Mouse (Mus musculus) mouse embryonic stem cell (cell line): ENCODE results near the gene Abca7.
"Not testable (repeated sequence)": the region's sequence is repeated elsewhere in the genome, so short reads cannot be mapped to it uniquely, and the experiment has no call there.

Source experiments
- in situ Hi-C, 2 experiments: fragments of 300-500 bp; cut with MboI; formaldehyde crosslinking; loops; 1 replicate in 1 of 2; 3 replicates in 1 of 2; pipeline ENCODE4 v1.14.3; 2019 to 2020; ENCODE audit warnings: low sequenced_read_pairs in 2 of 2, low pct_unique_long_range_greater_than_20kb in 1 of 2, mixed read lengths in 1 of 2; ENCODE audit not compliant: unreplicated experiment in 1 of 2

Abca7 gene

DNA sequence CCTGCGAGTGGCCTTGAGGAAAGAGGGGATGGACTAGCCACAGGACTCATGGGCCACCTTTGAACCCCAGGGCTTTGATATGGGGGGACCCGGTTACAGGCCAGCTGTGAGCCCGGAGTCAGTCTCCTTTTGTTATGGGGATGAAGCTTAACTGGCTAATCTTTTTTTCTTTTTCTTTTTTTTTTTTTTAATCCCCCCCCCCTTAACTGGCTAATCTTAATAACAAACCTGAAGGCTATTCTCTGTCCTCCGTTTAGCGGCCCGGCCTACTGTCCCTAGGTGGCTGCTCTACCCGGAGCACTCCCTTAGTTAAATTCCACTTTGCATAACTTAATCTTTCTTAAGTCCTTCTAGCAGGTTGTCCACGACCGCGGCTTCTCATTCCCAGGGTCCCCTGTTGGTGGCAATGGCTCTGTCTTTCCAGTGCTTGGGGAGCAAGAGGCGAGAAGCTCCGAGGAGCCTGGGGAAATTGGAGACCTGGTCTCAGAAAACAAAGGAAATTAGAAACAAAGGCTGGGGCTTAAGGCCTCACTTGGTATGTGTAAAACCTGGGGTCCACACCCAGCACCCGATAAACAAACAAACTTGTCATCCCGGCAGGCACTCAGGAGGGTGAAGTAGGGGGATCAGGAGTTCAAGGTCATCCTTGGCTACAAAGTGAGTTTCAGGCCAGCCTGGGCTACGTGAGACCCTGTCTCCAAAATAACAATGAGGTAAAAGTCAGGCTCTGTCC lies 54.8 kb downstream of the Abca7 start:
- in situ Hi-C loops = no loop called here

DNA sequence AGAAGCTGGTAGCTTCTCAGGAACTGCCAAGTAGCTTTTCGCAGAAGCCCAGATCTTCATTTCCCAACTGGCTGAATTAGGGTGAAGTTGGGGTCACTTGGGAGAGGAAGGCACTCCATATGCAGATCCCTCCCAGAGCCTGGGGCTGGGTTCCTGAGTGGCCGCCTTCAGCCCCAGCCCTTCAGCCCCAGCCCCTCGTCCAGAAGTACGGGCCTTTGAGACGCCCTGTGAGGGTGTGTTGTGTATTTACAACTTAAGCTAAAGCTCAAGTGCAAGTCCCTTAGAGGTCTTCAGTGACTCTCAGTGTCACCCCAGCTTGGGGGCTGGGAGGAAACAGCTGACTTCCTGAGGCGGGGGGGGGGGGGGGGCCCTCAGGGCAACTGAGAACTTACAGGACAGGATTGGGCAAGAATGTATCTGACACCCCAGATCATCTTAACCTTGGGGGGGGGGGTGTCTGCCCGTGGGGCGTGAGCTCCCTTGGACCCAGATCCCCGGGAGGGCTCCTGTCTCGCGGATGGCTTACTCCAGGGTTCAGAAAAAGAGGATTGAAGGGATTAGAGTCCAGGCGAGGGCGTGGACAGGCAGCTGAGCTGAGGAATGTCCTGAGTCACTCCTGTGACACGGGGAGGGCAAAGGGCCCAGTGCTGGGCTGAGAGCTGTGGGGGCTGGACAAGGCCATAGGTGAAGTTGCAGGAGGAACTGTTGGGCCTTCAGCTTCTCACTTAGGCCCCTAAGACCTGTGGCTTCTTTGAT lies 55.5 kb downstream of the Abca7 start:
- in situ Hi-C loops = no loop called here

DNA sequence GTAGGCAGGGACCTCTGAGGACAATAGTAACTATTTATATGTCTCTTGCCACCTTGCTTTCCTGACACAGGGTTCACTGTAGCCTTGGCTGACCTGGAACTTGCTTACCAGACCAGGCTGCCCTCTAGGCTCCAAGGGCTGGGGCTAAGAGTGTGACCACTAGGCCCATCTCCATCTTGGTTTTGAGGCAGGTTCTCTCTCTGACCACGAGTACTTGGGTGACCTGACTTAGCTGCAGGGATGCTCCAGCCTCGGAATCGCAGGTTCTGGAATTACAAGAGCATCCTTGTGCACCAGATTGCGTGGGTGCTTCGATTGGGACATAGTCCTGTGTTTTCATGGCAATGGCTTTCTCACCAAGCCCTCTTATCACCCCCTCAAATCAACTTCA lies 56.1 kb downstream of the Abca7 start:
- in situ Hi-C loops = no loop called here

DNA sequence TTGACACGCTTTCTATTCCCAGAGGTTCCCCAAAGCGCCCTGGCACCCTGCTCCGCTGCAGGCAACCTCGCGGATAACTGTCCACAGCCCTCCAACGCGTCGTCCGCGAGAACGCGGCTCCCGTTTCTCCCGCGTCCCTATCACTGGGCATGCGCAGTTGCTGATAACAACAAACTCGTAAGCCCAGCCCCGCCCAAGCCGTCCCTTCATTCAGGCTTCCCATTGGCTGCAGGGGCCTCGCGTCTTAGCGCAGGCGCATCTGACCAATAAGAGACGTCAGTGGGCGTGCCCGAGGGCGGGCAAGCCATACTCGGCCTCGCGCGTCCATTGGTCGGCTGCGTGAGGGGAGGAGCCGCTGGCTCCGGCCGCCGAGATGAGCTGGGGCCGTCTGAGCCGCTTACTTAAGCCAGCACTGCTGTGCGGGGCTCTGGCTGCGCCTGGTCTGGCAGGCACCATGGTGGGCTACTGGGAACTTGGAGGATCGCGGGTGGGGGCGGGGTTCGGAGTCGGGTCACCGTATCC lies 57.0 kb downstream of the Abca7 start:
- in situ Hi-C loops = no loop called here

DNA sequence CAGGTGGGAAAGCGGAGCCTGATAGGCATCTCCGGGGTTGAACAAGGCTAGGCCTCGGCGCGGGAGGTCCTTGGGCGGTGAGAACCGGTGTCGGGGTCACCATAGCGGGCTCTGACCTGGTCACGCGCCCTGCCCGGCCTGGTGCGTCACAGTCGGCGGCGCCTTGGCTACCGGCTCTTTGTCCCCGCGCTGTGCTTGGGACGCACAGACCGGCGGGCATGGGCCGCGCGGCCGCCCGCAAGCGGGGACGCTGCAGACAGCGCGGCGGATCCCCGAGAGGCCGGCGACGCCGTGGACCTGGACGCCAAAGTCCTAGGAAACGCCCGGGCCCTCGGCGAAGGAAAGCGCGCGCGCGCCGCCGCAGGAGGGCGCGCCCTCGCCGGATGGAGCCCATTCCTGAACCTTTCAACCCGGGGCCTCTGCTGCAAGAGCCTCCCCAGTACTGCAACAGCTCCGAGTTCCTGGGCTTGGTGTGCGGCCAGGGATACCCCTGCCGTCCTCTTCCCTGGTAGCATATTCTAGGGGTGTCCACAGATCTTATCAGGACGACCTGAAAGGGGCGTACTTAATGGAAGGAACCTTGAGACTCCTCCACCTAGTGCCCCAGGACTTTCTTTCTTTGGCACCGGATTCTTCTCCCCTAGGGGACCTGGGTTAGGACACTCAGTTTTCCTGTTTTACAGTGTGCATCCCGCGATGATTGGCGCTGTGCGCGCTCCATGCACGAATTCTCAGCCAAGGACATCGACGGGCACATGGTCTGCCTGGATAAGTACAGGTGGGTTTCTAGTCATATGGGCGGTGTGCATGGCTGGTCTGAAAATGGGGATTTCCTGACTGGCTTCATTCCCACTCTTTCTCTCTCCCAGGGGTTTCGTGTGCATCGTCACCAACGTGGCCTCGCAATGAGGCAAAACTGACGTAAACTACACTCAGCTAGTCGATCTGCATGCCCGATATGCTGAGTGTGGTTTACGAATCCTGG lies 57.8 kb downstream of the Abca7 start:
- in situ Hi-C loops = no loop called here

DNA sequence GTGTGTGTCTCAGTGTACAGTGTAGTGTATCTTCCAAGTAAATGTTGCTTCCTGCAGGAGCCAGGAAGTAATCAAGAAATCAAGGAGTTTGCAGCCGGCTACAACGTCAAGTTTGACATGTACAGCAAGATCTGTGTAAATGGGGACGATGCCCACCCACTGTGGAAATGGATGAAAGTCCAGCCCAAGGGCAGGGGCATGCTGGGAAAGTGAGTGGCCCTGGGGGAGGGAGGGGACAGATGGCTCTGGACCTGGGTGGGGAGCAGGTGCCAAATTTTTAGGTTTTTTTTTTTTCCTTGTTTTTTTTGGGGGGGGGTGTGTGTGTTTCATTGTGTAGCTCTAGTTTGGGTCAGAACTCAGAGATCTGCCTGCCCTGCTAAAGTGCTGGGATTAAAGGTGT lies 58.6 kb downstream of the Abca7 start:
- in situ Hi-C loops = not testable (repeated sequence)

DNA sequence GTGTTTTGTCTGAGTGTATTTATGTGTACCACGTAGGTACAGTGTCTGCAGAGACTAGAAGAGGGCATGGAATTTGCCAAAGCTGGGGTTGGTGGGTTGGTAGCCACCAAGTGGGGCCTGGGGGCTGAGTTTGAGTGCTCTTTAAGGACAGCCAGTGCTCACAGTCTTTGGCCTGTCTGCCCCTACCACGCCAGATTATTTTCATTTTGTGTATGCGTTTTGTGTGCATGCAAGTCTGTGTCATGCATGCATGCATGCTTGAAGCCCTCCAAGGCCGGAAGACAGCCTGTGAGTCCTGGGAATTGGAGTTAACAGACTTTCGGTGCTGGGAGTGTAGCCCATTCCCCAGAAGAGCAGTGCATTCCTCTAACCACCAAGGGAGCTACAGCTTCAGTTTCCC lies 59.1 kb downstream of the Abca7 start:
- in situ Hi-C loops = no loop called here

DNA sequence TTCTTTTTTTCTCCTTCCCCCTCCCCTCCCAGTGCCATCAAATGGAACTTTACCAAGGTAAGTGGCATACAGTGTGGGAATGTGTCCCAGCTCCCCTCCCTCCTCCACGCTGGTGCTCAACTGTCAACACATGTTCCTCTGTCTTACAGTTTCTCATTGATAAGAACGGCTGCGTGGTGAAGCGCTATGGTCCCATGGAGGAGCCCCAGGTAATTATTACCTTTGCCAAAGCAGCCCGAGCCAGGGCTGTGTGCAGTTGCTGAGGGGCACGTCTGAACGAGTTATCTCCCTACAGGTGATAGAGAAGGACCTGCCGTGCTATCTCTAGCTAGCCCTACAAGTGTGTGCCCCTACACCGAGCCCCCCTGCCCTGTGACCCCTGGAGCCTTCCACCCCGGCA lies 59.6 kb downstream of the Abca7 start:
- in situ Hi-C loops = no loop called here

DNA sequence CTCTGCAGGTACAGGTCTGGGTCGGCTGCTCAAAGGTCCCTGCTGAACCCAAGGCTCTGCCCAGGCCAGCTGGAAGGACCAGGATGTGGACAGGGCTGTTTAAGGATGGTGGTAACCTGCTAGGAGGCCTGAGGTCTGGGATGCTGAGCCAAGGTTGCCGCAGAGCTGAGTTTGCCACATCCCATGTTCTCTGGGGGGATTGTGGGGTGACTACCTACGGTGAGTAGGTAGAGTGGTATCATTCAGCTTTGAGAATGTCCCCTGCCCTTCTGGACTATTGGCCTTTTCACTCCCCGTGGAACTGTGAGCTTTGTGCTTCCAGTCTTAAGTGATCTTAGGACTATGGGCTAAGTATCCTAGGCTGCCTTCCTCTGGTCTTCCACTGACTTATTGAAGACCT lies 60.2 kb downstream of the Abca7 start:
- in situ Hi-C loops = no loop called here

DNA sequence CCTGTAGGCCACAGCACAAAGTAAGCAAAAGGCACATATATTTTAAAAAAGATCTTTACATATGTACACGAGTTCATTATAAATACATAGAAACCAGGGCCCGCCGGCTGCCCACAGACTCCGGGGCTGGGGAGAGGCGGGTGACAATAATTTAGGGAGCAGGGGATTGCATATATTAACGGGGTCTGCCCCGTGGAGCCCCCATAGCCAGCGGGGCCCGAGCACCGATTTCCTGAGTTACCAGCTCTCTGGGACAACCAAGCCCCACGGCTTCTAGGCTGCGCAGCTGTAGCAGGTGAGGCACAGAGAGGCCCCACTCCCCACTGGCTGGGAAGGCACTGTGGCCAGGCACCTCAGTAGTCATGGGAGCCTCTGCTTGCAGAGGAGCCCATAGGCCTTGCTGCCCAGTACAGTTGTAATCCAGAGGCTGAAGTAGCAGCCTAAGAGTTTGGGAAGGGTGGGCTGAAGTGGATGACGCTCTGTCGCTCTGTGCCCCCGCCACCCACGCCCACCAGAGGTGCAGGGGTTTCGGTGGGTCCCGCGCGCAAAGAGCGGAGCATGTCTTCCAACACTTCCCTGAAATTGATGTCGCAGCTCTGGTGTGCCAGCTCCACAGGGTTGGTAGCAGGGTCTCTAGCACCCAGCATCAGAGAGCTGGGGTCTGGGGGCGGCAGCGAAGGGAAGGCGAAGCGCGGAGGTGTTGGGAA lies 60.8 kb downstream of the Abca7 start:
- in situ Hi-C loops = no loop called here

DNA sequence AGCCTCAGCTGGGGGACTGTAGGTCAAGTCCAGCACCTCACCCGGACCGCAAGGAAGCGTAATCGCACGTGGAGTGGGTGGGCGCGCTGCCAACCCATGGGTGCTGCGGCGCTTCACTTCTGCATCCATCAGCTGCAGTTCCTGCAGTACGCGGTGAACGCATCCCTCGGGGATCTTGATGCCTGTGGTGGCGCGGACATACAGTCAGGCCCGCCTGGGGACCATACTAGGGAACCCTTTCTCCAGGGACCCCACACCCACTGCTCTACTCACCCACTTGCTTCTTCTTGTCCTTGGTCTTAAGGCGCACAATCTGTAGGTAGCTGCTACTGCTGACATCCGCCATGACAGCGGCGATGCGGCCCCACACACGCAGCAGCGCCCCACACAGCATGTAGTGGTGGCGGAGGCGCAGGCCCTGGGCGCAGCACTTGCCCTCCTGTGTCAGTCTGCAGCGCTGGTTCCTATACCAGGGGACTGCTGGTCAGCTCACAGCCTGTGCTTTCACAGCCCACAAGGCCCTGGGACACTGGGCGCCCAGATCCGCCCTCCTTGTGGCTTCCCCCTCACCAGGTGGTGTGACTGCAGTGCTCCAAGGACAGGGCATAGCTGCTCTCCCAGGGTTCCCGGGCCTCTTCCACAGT lies 61.5 kb downstream of the Abca7 start:
- in situ Hi-C loops = no loop called here

DNA sequence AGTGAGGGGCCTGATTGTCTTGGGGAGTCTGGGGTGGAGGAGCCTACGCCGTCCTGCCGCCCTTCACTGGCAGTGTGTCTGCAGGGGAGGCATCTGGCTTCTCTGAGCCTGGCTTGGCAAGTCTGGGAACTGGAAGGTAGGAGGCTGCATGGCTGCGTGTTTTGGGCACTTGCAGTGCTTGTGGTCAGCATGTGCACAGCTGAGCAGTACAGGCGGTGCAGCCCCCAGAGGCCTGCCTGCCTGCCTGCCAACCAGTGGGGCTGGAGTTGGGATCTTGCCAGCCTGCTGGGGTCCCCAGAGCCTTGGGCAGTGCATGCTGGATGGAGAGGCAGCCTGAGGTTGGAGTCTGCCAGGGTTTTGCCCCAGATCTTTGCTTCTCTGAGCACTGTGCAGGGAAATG lies 66.8 kb downstream of the Abca7 start:
- in situ Hi-C loops = no loop called here

DNA sequence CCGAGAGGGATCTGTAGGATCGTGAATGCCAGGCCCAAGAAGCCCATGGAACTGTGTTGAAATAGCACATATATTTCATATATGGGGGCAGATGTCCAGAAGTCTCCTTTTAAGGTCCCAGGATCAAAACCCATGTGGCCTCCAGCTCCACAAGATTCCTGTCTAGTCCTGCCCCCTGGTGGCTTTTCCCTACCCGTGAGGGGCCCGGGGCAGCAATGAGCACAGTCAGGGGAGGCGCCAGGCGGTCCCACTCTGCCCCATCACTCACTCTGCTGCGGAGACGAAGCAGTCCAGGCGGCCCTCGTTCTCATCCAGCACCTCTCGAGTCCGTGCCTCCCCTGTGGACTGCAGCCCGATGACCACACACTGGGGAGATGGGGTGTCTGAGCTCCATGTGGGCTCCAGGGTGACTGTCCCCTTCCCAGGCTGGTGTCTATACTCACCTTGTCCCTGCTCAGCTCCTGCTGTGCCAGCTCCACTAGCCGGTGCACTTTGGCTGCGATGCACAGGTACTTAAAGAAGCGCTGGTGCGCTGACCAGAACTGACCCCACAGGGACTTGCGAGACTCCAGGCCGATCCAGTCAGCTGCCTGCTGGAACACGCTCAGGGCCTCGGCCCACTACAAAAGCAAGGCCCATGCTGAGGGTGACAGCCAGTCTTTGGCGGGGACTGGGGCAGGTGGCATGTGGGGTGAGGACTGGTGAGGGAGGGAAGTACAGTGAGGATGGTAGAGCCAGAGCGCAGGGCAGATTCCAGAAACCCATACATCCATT lies 67.8 kb downstream of the Abca7 start:
- in situ Hi-C loops = no loop called here
